Mouse (Mus musculus) central nervous system, embryonic 18 days (tissue): ENCODE data around the gene Mest. TPM values are rescaled to one million over a fixed set of nuclear protein-coding genes. Genes with fewer than 3 reads are reported as not detected.

Experiments
- polyA plus RNA-seq: library from polyadenylated mRNA; depleted of rRNA; stranded (reverse); fragments of >200 nt; gene quantifications from 2 replicates; pipeline ENCODE4 v1.2.3, GENCODE M21; 2012; rRNA removed

Gene Mest
- 191 and 227 TPM in 2 replicates for polyA plus RNA-seq

GRCm38 (mm10) chr6:30723331-30723730 is at the start of gene Mest:
Gene Mest, plus strand, starts transcription at chr6:30723547.

GRCm38 (mm10) chr6:30693350-30693991 is 29.9 kb upstream of the Mest start, which contains the start of gene Cep41:
Gene Cep41, minus strand, starts transcription at chr6:30693749.

Other genes with a start within 250 kb of the Mest start
- gene Tmem209, start 213.8 kb upstream of the Mest start, polyA plus RNA-seq, result 31.4 and 35.0 TPM in 2 replicates
- gene Ssmem1, start 213.7 kb upstream of the Mest start, polyA plus RNA-seq, result 0.09 and 0.11 TPM in 2 replicates
- 5.3 and 5.7 TPM in 2 replicates for gene Cpa2, start 182.0 kb upstream of the Mest start, polyA plus RNA-seq
- 0.79 and 1.00 TPM in 2 replicates for gene Cpa4, start 155.2 kb upstream of the Mest start, polyA plus RNA-seq
- gene Cpa5, start 112.5 kb upstream of the Mest start, polyA plus RNA-seq, result 0.04 and 0.12 TPM in 2 replicates
- gene Cpa1, start 84.3 kb upstream of the Mest start, polyA plus RNA-seq, result 0.83 and 1.1 TPM in 2 replicates
- gene Cep41, start 29.8 kb upstream of the Mest start, polyA plus RNA-seq, result 14.5 and 14.6 TPM in 2 replicates
- gene Copg2, start 173.2 kb downstream of the Mest start, polyA plus RNA-seq, result 45.6 and 48.4 TPM in 2 replicates
- 0.53 TPM in 2 replicates for gene Tsga13, start 192.0 kb downstream of the Mest start, polyA plus RNA-seq
- 0.30 and 0.53 TPM in 2 replicates for gene Klf14, start 235.5 kb downstream of the Mest start, polyA plus RNA-seq